Mouse (Mus musculus): ENCODE measurements around the gene Gpr156. TPM values are rescaled to one million over a fixed set of nuclear protein-coding genes. Genes with fewer than 3 reads are reported as not detected.
"Not testable (repeated sequence)": the region's sequence is repeated elsewhere in the genome, so short reads cannot be mapped to it uniquely, and the experiment has no call there.

Gpr156 gene
- total RNA-seq, 1 experiment from 2014 or later: not detected

DNA sequence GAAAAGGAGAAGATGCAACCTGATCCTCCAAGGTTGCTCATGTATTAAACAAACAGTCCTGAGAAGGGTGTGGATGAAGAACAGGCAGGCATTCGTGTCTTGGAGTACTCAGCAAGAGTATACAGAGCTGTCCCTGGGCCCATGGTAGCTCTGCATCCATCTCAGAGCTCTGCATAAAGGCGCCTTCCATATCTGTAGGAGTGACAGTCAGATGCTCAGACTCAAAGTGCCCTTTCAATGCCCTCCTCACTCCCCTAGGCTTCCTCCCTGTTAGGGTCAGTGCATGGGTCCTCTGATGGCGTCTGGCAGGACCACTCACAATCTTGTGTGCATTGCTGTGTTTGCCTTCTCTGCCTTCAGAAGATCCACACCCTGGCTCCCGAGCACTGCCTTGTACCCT is 36.9 kb downstream of the Gpr156 start:
- no peak for ATAC-seq (replicated peaks; ENCODE audit: insufficient number of reproducible peaks, low FRiP score, low TSS enrichment, poor library complexity, severe bottlenecking)

DNA sequence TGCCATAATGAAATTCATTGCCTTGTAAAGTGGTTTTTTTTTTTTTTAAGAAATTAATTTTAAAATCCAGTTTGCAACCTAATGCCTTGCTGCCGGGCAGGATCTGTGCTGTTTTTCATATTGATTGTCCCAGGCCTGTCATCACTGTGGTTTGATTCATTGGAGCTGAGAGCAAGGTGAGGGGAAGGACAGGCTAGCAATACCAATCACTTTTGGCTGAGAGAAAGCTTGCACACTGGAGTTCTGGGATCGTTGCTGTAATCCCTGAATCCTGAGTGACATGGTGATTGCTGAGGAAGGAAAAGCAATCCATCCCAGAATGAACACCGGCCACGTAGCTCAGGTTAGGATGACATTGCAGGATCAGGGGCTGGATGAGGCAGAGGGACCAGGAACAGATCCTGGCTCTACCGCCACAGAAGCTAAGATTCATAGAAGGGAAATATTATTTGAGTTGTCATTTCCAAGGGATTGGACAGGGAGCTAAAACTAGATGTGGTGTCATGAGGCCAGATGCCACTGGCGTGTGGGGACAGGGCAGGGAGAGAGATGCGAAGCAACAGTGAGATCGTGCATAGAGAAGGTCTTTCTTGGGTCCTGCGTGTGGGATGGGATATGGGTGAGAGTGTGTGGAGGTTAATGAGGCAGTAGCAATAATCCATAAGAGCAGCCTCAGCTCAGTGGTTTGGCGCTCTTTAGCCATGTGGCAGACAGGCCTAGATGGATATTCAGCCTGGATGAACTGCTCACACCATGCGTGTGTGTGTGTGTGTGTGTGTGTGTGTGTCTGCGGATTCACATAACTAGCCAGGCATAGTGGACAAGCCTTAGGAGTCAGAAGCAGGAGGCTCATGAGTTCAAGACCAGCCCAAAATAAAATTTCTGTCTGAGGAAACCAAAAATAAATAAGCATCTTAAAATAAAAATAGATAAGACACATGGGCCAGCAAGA is 38.0 kb downstream of the Gpr156 start:
- no peak for ATAC-seq (replicated peaks; ENCODE audit: insufficient number of reproducible peaks, low FRiP score, low TSS enrichment, poor library complexity, severe bottlenecking)

DNA sequence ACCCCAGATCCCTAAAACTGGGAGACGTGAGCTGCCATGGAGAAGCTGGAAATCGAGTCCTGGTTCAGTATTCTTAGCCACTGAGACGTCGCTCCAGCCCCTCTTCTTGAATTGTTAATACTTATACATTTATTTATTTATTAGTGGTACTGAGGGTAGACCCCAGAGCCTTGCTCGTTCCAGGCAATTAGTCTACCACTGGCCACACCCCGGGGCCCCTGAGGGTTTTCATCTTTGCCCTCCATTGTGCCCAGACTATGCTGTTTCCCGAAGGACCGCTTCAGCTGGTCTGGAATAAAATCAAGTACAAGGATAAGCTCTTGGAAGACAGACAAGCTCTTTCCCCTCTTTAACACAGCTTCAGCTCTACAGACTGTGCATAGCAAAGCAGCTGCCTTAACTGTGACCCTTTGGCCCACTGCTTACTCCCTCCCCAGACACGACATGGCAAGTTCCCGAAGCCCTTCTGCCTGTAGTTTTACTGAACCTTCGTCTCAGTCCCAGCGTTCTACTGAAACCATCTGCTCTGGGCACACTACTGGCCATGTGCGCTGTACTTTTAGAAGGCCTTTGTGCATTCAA is 39.1 kb downstream of the Gpr156 start:
- no peak for ATAC-seq (replicated peaks; ENCODE audit: insufficient number of reproducible peaks, low FRiP score, low TSS enrichment, poor library complexity, severe bottlenecking)

DNA sequence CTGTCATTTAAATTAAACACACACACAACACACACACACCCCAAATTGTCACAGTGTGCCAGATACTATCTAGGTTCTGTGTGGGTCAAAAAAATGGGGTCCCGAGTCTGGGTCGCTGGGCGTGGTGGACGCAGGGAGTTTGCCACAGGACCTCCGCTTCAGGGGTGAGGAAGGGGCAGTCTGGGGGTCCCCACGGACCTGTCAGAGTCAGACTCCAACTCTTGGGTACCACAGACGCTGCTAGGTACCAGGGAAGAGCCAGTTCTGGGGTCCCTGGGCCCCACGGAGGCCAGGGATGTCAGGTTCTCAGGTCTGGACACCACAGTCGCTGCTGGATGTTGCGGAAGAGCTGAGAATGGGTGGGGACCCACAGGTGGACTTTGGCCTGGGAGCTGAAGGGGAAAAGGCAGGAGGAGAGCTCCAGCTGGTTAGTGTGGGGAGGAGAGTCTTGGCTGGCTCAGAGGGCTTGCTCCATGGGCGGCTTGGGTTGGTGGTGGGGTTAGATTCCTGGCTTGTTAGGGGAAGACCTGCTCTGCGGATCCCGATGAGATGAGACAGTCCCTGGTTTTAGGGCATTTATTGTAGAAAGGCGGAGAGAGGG is 39.9 kb downstream of the Gpr156 start:
- ATAC-seq (replicated peaks; ENCODE audit: insufficient number of reproducible peaks, low FRiP score, low TSS enrichment, poor library complexity, severe bottlenecking): no peak

DNA sequence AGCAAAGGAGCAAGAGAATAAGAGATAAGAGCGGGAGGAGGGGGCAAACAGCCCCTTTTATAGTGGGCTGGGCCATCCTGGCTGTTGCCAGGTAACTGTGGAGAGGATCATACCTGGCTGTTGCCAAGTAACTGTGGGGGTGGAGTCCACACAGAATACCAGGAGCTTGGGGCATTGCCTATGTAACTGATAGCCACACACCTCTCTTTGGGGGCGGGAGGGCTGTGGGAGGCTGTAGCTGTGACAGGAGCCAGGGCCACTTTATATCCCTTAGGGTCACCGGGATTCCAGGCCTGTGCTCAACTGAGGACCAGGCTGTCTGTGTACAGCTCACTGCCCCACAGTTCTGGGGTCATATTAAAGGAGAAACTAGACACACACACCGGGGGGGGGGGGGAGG is 40.5 kb downstream of the Gpr156 start:
- ATAC-seq (replicated peaks; ENCODE audit: insufficient number of reproducible peaks, low FRiP score, low TSS enrichment, poor library complexity, severe bottlenecking): no peak

DNA sequence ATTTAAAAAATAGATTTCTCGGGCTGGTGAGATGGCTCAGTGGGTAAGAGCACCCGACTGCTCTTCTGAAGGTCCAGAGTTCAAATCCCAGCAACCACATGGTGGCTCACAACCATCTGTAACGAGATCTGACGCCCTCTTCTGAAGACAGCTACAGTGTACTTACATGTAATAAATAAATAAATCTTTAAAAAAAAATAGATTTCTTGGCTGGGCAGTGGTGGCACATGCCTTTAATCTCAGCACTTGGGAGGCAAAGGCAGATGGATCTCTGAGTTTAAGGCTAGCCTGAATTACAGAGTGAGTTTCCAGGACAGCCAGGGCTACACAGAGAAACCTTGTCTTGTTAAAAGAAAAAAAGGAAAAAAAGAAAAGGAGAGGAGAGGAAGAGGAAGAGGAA is 46.4 kb downstream of the Gpr156 start:
- not testable (repeated sequence) for ATAC-seq (replicated peaks; ENCODE audit: insufficient number of reproducible peaks, low FRiP score, low TSS enrichment, poor library complexity, severe bottlenecking)

DNA sequence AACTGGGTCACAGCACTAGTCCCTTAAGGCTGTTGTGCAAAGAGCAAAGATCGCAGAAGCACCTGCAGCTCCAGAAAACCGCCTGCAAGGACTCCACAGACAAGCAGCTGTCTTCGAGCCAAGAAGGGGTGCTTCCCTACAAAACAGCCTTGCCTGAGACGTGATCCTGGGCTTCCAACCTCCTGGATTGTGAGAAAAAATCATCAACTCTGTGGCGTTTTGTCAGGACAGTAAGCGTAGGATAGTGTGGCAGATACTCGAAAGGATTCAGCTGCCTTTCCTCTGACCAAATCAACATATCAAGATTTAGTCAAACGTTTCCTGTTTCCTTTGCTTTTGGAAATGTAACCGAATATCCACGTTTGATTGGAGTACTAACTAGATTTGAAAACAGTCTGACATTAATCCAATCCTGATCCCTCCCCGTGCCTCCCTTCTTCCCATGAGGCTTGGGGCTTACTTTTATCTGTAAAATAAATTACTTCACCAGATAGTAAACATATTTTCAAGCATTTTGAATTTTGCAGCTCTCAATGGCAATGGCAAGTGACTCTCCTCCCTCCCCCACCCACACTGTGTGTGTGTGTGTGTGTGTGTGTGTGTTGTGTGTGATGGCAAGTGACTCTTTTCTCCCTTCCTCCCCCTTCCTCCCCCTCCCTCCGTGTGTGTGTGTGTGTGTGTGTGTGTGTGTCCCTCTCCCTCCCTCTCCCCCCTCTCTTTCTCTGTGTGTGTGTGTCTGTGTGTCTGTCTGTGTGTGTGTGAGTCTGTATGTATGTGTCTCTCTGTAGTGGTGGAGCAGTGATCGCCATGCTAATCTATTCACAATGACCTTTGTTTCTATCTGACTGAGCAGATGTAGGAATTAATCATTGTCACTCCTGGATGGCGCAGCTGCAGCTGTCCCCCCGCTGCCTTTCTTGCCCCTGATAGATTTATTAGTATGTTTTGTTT is 47.3 kb downstream of the Gpr156 start:
- no peak for ATAC-seq (replicated peaks; ENCODE audit: insufficient number of reproducible peaks, low FRiP score, low TSS enrichment, poor library complexity, severe bottlenecking)

DNA sequence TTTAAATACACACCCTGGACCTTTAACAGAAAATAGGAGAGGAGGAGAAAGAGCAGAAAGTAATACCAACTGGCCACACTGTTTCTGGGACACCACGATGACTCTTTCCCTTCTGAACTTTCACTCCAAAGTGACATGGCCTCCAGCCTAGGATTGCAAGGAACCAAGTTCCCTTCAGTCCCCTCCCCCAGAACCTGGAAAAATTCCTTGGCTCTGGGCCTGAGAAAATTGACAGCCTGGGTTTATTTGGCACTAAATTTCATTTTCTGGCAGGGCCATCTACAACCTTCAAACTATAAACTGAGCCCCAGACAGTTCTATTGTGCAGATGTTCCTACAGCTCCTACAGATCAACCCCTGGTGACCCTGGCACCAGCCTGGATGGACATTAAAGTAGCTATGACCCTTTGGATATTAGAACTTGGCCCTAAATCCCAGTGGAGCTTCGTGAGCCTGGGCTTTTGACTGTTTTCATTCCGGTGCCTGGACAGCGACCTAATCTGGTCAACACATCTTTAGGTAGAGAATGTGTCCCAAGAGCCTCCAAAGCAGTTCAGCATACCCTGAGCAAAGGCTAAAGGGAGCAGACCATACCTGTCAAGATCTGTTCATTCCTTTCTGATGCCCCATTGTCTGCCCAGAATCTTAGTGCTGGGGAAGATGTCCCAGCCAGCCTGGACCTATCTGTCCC is 48.2 kb downstream of the Gpr156 start:
- no peak for ATAC-seq (replicated peaks; ENCODE audit: insufficient number of reproducible peaks, low FRiP score, low TSS enrichment, poor library complexity, severe bottlenecking)

DNA sequence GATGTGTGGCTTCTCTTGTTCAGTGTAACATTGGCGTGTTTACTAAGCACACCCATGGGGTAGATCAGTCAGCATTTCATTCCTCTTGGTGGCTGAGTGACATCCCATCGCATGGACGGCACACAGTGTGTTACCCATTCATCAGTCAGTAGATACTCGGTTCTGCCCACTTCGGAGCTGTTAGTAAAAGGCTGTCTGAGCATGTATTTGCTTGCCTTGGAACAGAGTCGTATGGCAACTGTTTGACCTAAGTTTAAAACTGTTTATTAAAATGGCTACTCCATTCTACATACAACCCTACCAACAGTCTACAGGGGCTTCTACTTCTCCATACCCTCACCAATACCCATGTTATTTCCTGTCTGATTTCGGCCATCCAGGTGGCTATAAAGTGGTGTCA is 50.6 kb downstream of the Gpr156 start:
- ATAC-seq (replicated peaks; ENCODE audit: insufficient number of reproducible peaks, low FRiP score, low TSS enrichment, poor library complexity, severe bottlenecking): no peak

DNA sequence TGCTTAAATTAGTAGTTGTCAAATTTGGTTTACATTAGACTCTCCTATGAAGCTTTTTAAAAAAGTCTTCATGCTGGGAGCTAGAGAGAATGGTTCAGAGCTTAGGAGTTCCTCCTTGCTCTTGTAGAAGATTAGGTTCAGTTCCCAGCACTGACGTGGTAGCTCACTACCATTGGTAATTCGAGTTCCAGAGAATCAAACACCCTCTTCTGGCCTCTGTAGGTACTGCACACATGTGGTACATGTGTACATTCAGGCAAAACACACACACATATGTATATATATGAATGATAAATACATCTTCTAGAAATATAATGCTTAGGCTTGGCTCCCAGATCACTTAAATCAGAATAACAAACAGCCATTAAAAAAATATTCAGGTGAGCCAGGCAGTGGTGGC is 51.1 kb downstream of the Gpr156 start:
- no peak for ATAC-seq (replicated peaks; ENCODE audit: insufficient number of reproducible peaks, low FRiP score, low TSS enrichment, poor library complexity, severe bottlenecking)

DNA sequence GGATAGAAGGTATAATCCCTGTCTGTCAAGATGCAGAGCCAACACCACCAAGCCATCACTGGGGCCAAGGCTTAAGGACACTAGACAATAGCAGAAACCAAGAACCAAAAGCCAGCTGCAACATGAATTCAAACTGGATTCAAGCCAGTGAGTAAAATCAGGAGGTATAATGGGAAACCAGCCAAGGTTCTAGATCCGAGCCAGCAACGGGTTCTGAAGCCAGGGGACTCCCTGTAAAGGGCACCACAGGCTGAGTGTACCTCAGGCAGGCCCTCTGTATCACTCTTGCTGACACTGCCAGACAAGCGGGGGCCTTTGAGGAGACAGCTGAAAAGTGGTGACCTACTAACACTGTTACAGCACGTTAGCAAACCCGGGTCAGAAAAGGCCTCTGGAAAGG is 55.2 kb downstream of the Gpr156 start:
- no peak for ATAC-seq (replicated peaks; ENCODE audit: insufficient number of reproducible peaks, low FRiP score, low TSS enrichment, poor library complexity, severe bottlenecking)

DNA sequence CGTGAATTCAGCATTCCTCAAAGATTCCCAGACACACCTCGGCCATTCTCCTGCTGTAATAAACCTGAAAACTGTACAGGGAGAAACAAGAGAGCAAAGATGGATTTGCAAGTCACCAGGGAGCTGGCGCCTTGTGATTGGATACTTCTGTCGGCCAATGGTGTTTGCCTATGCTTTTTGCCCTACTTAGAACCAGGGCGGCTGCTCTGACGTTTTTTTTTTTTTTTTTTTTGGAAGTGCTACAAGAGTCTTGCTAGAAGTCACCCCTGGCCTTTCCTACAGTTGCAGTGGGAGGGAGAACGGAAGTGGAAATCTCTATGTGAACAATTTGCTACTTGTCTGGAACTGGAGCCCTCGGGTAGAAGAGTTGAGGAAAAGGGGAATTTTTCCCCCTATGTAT is 56.1 kb downstream of the Gpr156 start:
- ATAC-seq (replicated peaks; ENCODE audit: insufficient number of reproducible peaks, low FRiP score, low TSS enrichment, poor library complexity, severe bottlenecking): no peak

DNA sequence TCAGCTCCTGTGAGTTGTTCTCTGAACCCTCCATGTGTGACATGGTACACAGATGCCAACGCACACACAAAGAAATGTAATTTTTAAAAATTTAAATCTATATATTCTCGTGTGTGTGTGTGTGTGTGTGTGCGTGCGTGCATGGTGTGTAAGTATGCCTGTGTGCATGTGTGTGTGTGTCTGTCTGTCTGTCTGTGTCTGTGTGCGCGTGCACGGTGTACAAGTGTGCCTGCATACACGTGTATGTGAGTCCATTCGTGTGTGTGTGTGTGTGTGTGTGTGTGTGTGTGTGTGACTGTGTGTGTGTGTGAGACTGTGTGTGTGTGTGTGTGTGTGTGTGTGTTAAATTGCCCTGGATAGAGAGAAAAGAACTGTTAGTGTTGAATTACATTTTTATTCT is 56.9 kb downstream of the Gpr156 start:
- not testable (repeated sequence) for ATAC-seq (replicated peaks; ENCODE audit: insufficient number of reproducible peaks, low FRiP score, low TSS enrichment, poor library complexity, severe bottlenecking)

DNA sequence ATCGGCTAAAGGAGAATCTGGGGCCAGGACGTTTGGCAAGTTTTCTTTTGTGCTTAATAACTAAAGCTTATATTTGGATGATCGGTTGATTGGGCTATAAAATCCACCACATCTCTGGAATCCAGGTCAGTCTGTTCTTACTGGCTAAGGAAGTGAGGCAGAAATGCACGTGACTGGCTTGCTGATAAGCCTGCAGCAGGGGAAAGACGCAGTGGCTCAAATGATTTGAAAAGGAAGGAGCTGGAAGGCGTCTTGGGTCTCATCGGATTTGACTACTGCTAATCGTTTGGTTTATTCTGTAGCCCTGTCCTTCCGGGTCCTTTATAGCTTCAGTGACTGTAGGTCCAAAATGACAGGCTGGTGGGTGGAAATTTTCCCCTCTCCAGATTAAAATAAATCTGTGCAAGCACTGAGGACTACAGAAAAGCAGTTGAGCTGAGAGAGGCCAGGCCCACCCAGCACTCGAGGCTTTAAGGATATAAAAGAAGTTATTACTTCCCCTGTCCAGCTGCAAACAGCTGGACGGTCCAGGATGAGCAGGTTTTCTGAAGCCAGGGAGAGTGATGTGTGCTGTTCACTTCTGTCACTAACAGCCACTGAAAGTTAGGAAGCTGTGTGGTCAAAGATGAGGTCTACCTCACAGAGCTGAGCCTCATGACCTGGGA is 57.7 kb downstream of the Gpr156 start:
- no peak for ATAC-seq (replicated peaks; ENCODE audit: insufficient number of reproducible peaks, low FRiP score, low TSS enrichment, poor library complexity, severe bottlenecking)

DNA sequence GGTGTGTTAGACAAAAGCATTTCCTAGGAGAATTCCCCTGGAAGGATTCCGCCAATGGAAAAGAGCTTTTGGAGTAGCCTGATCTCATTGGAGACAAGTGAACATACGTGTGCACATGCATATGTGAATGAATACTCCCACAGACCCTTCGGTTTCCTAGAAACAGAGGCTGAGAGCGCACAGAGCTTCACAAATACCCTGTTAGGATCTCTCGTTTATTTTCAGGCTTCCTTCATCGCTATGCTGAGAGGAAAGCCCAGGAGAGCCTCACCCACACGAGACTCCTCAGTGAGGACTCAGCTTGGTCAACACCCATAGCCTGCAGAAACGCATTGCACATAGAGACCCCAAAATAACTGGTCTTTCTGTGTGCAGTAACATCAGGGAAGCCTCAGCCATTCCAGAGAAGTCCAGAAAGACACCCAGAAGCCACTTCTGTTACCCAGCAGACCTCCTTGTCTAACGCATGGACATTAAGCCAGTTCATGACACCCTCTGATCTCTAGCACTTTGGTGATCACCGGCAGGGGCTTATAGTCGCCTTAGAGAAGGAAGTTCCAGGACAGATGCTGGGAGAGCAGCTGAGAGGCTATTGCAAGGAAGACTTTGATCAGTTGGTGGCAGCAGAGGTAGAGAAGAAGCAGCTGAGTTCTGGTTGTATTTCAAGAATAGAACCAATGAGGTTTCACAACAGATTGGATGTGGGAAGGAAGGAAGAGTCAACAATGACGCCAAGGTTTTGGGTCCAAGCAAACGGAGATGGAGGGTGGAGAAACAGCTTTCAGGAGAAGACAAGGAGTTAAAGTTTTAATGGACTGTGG is 58.4 kb downstream of the Gpr156 start:
- ATAC-seq (replicated peaks; ENCODE audit: insufficient number of reproducible peaks, low FRiP score, low TSS enrichment, poor library complexity, severe bottlenecking): no peak

DNA sequence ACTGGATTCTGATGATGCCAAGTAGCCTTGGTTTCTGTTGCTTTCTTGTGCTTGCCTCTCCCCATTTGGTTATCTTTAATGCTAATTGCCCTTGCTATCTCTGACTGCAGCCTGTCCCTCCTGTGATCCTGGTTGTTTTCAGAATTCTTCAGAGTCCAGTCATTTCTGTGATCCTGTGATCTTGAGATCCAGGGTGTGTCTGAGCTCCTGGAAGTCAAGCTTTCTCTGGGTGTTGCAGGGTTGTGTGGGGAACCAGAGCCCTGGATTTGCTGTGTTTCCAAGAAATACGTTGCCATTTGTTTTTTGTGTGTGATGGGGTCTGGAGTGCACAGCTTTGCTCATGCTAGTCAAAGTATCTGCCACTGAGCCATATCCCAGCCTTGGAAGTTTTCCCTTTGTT is 65.6 kb downstream of the Gpr156 start:
- no peak for ATAC-seq (replicated peaks; ENCODE audit: insufficient number of reproducible peaks, low FRiP score, low TSS enrichment, poor library complexity, severe bottlenecking)

DNA sequence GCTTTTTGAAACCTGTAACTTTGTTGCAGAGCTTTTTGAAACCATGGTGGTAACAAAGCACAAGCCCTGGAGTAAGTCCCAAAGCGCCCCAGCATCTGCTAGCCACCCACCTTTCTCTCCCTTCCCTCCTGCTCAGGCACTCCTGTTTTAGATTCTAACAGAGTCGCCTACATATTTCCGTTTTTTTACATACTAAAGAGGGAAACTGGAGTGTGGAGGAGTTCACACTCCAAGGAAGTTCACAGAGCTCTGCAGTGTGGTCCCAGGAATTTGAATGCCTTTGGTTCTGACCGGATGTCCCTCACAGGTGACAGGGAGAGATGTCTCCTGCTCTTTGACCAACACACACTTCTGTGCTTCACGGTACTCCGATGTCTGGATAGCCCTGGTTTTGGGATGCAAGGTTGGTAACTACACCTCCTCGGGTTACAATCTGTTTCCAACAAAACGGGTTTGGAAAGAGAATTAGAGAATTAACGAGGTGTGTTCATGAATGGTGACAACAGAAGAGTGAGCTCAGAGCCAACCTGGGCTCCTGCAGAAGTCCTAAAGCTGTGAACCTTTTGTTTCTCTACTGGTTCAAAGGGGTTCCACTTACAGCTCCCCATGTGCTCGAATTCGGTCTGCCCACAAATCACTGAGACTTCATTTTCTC is 72.0 kb downstream of the Gpr156 start:
- no peak for ATAC-seq (replicated peaks; ENCODE audit: insufficient number of reproducible peaks, low FRiP score, low TSS enrichment, poor library complexity, severe bottlenecking)
